Mouse (Mus musculus) ES-E14 (cell line): ENCODE measurements around the gene Polg.

Source experiments
- CHD2 ChIP-seq: IDR thresholded peaks from 2 replicates; pipeline ENCODE4 v1.6.1; 2014; ENCODE audit warnings: mild to moderate bottlenecking, low read depth, low read length, inconsistent platforms
- ZC3H11A ChIP-seq: IDR thresholded peaks from 2 replicates; pipeline ENCODE4 v1.6.1; 2012; ENCODE audit warnings: low read depth, mild to moderate bottlenecking, inconsistent platforms, low read length, borderline replicate concordance
- ZNF384 ChIP-seq: IDR thresholded peaks from 2 replicates; pipeline ENCODE4 v1.6.1; 2012; ENCODE audit warnings: low read depth, low read length, inconsistent platforms

- TF ChIP-seq CHD2 (no peak), ZC3H11A (no peak), ZNF384 (no peak)
These were observed 609 bp downstream of the Polg start for GRCm38 (mm10) chr7:79465461-79466044.
